Mouse (Mus musculus): ENCODE measurements around the gene Hist1h4h. TPM values are rescaled to one million over a fixed set of nuclear protein-coding genes. Genes with fewer than 3 reads are reported as not detected.
"Not testable (repeated sequence)": the region's sequence is repeated elsewhere in the genome, so short reads cannot be mapped to it uniquely, and the experiment has no call there.

Gene Hist1h4h
- polyA plus RNA-seq, 1 experiment from 2014 or later: 8.5 TPM

DNA sequence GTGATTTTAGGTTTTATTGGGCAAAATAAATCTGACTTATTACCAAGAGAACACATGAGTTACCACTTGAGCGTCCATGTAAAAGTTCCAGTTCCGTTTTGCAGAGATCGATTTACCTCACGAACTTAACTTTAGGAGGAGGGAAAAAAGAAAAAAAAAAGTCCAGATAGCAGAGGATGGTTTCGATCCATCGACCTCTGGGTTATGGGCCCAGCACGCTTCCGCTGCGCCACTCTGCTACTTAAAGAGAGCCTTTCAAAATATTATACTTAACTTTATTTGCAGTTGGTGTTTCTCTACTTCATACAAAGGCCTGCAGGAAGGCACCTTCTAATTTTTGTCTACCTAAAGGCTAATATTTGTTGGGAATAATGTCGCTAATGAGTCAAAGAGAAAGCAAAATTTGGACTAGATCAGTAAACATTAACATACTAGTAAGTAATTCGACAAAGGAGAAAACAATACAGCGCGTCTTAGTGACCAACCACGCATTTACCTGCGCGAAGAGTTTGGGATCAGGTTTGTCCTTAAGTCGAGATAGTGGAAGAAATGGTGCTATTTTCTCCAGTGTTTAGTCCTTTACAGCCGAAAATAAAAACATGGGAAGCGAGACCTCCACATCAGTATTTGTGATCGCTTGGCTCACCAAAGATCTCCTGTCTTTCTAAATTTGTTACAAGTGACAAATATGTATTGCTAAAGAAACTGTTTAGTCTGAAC, 509 bp upstream of the Hist1h4h start:
- Histone ChIP-seq H3K27ac (replicated peaks in 1 of 2; ENCODE audit: control insufficient read depth in 1 of 2, insufficient read depth in 1 of 2, low read depth in 2 of 2, low read length in 2 of 2) (peak overlapping the region; percentile 95 to 100), H3K36me3 (ENCODE audit: control insufficient read depth, insufficient read depth, low read length) (no peaks in the 10 kb centered on the region), H3K9me3 (ENCODE audit: control insufficient read depth, low read length) (no peaks in the 10 kb centered on the region), H3K27me3 (ENCODE audit: control insufficient read depth, insufficient read depth, low read length) (no peaks in the 10 kb centered on the region), H3K4me1 (ENCODE audit: control insufficient read depth in 2 of 2, insufficient read depth in 2 of 2, low read length in 2 of 2) (peaks cover 8 to 33% of the 10 kb centered on the region in 2 experiments), H3K4me3 (ENCODE audit: control insufficient read depth in 1 of 2, insufficient read depth in 1 of 2, low read depth in 1 of 2, low read length in 2 of 2) (peak overlapping the region; percentile 49 to 67), H3K4me2 (ENCODE audit: low read length) (peak overlapping the region; percentile 71), H3K9ac (ENCODE audit: low read length) (peak overlapping the region; percentile 95)
- no peak for ATAC-seq (ENCODE audit: insufficient number of reproducible peaks, insufficient read depth, low FRiP score, low read depth)
- under 1% methylated on average over 20 of the region's 20 CpGs for WGBS

DNA sequence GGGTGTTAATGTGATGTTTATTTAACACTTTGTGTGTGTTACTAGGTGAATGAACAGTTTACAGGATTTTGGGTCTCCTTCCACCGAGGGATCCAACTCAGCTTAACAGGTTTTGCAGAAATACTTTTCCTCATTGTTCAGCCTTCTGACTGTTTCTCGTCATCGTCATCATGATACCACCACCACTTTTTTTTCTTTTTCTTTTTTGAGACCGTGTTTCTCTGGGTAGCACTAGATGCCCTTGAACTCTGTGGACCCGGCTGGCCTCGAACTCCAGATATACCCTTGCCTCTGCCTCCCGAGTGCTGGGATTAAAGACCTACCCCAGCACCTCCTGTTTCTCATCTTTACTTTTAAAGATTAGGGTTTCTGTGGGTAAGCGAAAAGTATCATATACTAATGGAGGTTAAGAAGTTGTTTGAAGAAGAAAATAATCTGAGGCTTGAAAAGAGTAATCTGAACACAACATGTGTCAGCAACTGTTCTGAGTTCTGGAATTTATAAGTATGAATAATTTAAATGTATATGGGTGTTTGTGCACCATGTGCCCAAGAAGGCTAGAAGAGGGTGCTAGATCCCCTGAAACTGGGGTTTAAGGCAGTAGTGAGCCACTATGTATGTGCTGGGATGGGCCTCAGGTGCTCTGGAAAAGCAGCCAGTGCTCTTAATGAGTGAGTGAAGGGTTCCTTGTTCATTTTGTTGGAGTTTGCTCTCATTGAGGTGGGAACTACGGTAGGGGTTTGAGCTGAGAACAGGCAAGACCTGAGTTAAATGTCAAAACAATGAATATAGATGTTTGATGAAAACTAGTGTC, 1.6 kb downstream of the Hist1h4h start:
- WGBS: 24% methylated on average over 9 of the region's 9 CpGs
- Histone ChIP-seq H3K4me1 (ENCODE audit: control insufficient read depth in 2 of 2, insufficient read depth in 2 of 2, low read length in 2 of 2) (peaks cover 8 to 36% of the 10 kb centered on the region in 2 experiments), H3K4me2 (ENCODE audit: low read length) (peak overlapping the region; percentile 71), H3K27ac (replicated peaks in 1 of 2; ENCODE audit: control insufficient read depth in 1 of 2, insufficient read depth in 1 of 2, low read depth in 2 of 2, low read length in 2 of 2) (peak overlapping the region; percentile 61 to 95), H3K9ac (ENCODE audit: low read length) (peak overlapping the region; percentile 71), H3K9me3 (ENCODE audit: control insufficient read depth, low read length) (no peaks in the 10 kb centered on the region), H3K36me3 (ENCODE audit: control insufficient read depth, insufficient read depth, low read length) (no peaks in the 10 kb centered on the region), H3K27me3 (ENCODE audit: control insufficient read depth, insufficient read depth, low read length) (no peaks in the 10 kb centered on the region), H3K4me3 (ENCODE audit: control insufficient read depth in 1 of 2, insufficient read depth in 1 of 2, low read depth in 1 of 2, low read length in 2 of 2) (peak overlapping the region; percentile 21 to 67; a peak in 3 of 4 replicates)
- no peak for ATAC-seq (ENCODE audit: insufficient number of reproducible peaks, insufficient read depth, low FRiP score, low read depth)

- under 1% methylated on average over 23 of the region's 53 CpGs for WGBS
- Histone ChIP-seq H3K27ac (replicated peaks in 1 of 2; ENCODE audit: control insufficient read depth in 1 of 2, insufficient read depth in 1 of 2, low read depth in 2 of 2, low read length in 2 of 2) (peak within 1 kb of the TSS; percentile 89 to 95), H3K4me1 (ENCODE audit: control insufficient read depth in 2 of 2, insufficient read depth in 2 of 2, low read length in 2 of 2) (peaks cover 8 to 35% of the 10 kb centered on the region in 2 experiments), H3K4me3 (ENCODE audit: control insufficient read depth in 1 of 2, insufficient read depth in 1 of 2, low read depth in 1 of 2, low read length in 2 of 2) (peak within 1 kb of the TSS; percentile 36 to 48), H3K4me2 (ENCODE audit: low read length) (peak within 1 kb of the TSS; percentile 71), H3K9ac (ENCODE audit: low read length) (peak within 1 kb of the TSS; percentile 71)
- not testable (repeated sequence) for H3K36me3 ChIP-seq (ENCODE audit: control insufficient read depth, insufficient read depth, low read length); H3K27me3 ChIP-seq (ENCODE audit: control insufficient read depth, insufficient read depth, low read length); H3K9me3 ChIP-seq (ENCODE audit: control insufficient read depth, low read length); ATAC-seq (ENCODE audit: insufficient number of reproducible peaks, insufficient read depth, low FRiP score, low read depth)
These were observed 2.9 kb downstream of the Hist1h4h start, which contains the start of gene Hist1h2af for GRCm38 (mm10) chr13:23533560-23534367. Hist1h2af (plus strand) TSS chr13:23533906.

GRCm38 (mm10) chr13:23534368-23535131, 3.7 kb downstream of the Hist1h4h start:
- peaks cover 5 to 30% of the 10 kb centered on the region in 2 experiments for H3K4me1 ChIP-seq (ENCODE audit: control insufficient read depth in 2 of 2, insufficient read depth in 2 of 2, low read length in 2 of 2)
- WGBS: 1% methylated on average over 15 of the region's 15 CpGs
- peak overlapping the region; percentile 71 for H3K4me2 ChIP-seq (ENCODE audit: low read length)
- H3K4me3 ChIP-seq (ENCODE audit: control insufficient read depth in 1 of 2, insufficient read depth in 1 of 2, low read depth in 1 of 2, low read length in 2 of 2): peak overlapping the region; percentile 24 to 48; a peak in 3 of 4 replicates
- no peak for ATAC-seq (ENCODE audit: insufficient number of reproducible peaks, insufficient read depth, low FRiP score, low read depth)
- peak overlapping the region; percentile 71 for H3K9ac ChIP-seq (ENCODE audit: low read length)
- H3K9me3 ChIP-seq (ENCODE audit: control insufficient read depth, low read length): no peaks in the 10 kb centered on the region
- no peaks in the 10 kb centered on the region for H3K36me3 ChIP-seq (ENCODE audit: control insufficient read depth, insufficient read depth, low read length)
- H3K27ac ChIP-seq (replicated peaks in 1 of 2; ENCODE audit: control insufficient read depth in 1 of 2, insufficient read depth in 1 of 2, low read depth in 2 of 2, low read length in 2 of 2): peak overlapping the region; percentile 68 to 95
- H3K27me3 ChIP-seq (ENCODE audit: control insufficient read depth, insufficient read depth, low read length): no peaks in the 10 kb centered on the region

- peak within 1 kb of the TSS; percentile 48 to 51 for H3K4me3 ChIP-seq (ENCODE audit: control insufficient read depth in 1 of 2, insufficient read depth in 1 of 2, low read depth in 1 of 2, low read length in 2 of 2)
- WGBS: under 1% methylated on average over 37 of the region's 62 CpGs
- peak within 1 kb of the TSS; percentile 71 for H3K4me2 ChIP-seq (ENCODE audit: low read length)
- not testable (repeated sequence) for H3K27me3 ChIP-seq (ENCODE audit: control insufficient read depth, insufficient read depth, low read length); H3K9me3 ChIP-seq (ENCODE audit: control insufficient read depth, low read length); H3K36me3 ChIP-seq (ENCODE audit: control insufficient read depth, insufficient read depth, low read length)
- peak within 1 kb of the TSS; percentile 78 for H3K9ac ChIP-seq (ENCODE audit: low read length)
- peak within 1 kb of the TSS; percentile 68 to 95 for H3K27ac ChIP-seq (replicated peaks in 1 of 2; ENCODE audit: control insufficient read depth in 1 of 2, insufficient read depth in 1 of 2, low read depth in 2 of 2, low read length in 2 of 2)
- peak; percentile 85 for ATAC-seq (ENCODE audit: insufficient number of reproducible peaks, insufficient read depth, low FRiP score, low read depth)
- peaks cover 5 to 30% of the 10 kb centered on the region in 2 experiments for H3K4me1 ChIP-seq (ENCODE audit: control insufficient read depth in 2 of 2, insufficient read depth in 2 of 2, low read length in 2 of 2)
These were observed 4.6 kb downstream of the Hist1h4h start, which contains the start of gene Hist1h3g for GRCm38 (mm10) chr13:23535137-23536075. Hist1h3g (plus strand) TSS chr13:23535422.

DNA sequence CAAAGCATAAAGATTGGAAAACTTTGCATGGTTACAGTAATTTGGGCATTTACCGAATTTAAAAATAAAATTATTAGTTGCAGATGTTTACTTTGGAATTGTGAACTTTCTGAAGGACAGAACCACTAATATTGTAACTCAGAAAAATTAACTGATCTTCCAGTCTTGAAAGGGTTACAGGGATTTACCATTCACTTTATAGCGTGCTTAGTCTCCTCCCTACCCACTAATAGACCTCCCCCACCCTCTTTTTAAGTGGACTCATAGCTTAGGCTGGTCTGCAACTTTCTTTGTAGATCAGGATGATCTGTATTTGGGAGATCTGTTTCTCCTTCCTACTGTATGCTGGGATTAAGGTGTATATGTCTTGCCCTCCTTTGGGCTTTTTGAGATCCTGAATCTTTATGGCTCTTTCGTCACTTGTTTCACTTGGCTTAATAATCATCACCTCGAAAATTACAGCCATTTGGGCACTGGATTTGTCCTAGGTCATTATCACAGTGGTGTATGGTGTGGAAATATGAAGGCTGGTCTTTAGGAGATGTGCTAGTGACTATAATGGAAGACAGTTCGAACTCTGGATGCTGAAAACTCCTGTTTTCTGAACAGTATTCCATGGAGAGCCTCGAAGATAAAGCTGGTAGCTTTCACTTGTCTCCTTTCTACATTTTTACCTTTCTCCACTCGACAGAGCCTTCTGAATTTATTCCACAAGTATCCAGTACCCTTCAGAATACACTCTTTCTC, 5.4 kb downstream of the Hist1h4h start:
- Histone ChIP-seq H3K4me2 (ENCODE audit: low read length) (peak overlapping the region; percentile 71), H3K4me1 (ENCODE audit: control insufficient read depth in 2 of 2, insufficient read depth in 2 of 2, low read length in 2 of 2) (peaks cover 5 to 30% of the 10 kb centered on the region in 2 experiments), H3K36me3 (ENCODE audit: control insufficient read depth, insufficient read depth, low read length) (no peaks in the 10 kb centered on the region), H3K27ac (replicated peaks in 1 of 2; ENCODE audit: control insufficient read depth in 1 of 2, insufficient read depth in 1 of 2, low read depth in 2 of 2, low read length in 2 of 2) (peak overlapping the region in 1 of 2 experiments; percentile 77; a peak in 1 of 4 replicates), H3K27me3 (ENCODE audit: control insufficient read depth, insufficient read depth, low read length) (no peaks in the 10 kb centered on the region), H3K4me3 (ENCODE audit: control insufficient read depth in 1 of 2, insufficient read depth in 1 of 2, low read depth in 1 of 2, low read length in 2 of 2) (peak overlapping the region; percentile 8 to 48; a peak in 3 of 4 replicates), H3K9me3 (ENCODE audit: control insufficient read depth, low read length) (no peaks in the 10 kb centered on the region), H3K9ac (ENCODE audit: low read length) (peak overlapping the region; percentile 78)
- ATAC-seq (ENCODE audit: insufficient number of reproducible peaks, insufficient read depth, low FRiP score, low read depth): no peak
- WGBS: 23% methylated on average over 7 of the region's 7 CpGs
